Mouse (Mus musculus) midbrain, embryonic 16.5 days (tissue): ENCODE measurements around the gene Lax1. TPM values are rescaled to one million over a fixed set of nuclear protein-coding genes. Genes with fewer than 3 reads are reported as not detected.

Experiments
- ATAC-seq: fragments of 200-750 bp; cut with Nextera tagmentation; 2 replicates; pipeline ENCODE4 v1.8.0; 2017; ENCODE audit warnings: moderate TSS enrichment
- H3K27ac ChIP-seq: fragments of 300-500 bp; sonication (generic); 2 replicates; pipeline ENCODE4 v1.5.1; 2014; ENCODE audit warnings: mild to moderate bottlenecking, low read length, mixed read lengths
- H3K27me3 ChIP-seq: fragments of 300-500 bp; sonication (generic); 2 replicates; pipeline ENCODE4 v1.6.1; 2014; ENCODE audit warnings: low read depth, low read length, mixed read lengths; ENCODE audit not compliant: control insufficient read depth, insufficient read depth
- H3K36me3 ChIP-seq: fragments of 300-500 bp; sonication (generic); 2 replicates; pipeline ENCODE4 v1.6.1; 2014; ENCODE audit warnings: mild to moderate bottlenecking, low read length, moderate library complexity, mixed read lengths; ENCODE audit not compliant: control insufficient read depth, insufficient read depth
- H3K4me1 ChIP-seq: fragments of 300-500 bp; sonication (generic); 2 replicates; pipeline ENCODE4 v1.6.1; 2014; ENCODE audit warnings: mild to moderate bottlenecking, low read length, mixed read lengths; ENCODE audit not compliant: control insufficient read depth, insufficient read depth
- H3K4me2 ChIP-seq: fragments of 300-500 bp; sonication (generic); 2 replicates; pipeline ENCODE4 v1.6.1; 2014; ENCODE audit warnings: mild to moderate bottlenecking, low read length, mixed read lengths
- H3K4me3 ChIP-seq: fragments of 300-500 bp; sonication (generic); 2 replicates; pipeline ENCODE4 v1.5.1; 2014; ENCODE audit warnings: low read depth, mild to moderate bottlenecking, low read length, moderate library complexity, mixed read lengths
- H3K9ac ChIP-seq: fragments of 300-500 bp; sonication (generic); 2 replicates; pipeline ENCODE4 v1.6.1; 2014; ENCODE audit warnings: low read depth, low read length, mixed read lengths
- H3K9me3 ChIP-seq: fragments of 300-500 bp; sonication (generic); replicated peaks from 2 replicates; pipeline ENCODE4 v1.6.1; 2014; ENCODE audit warnings: mild to moderate bottlenecking, low read length, mixed read lengths; ENCODE audit not compliant: control insufficient read depth, poor library complexity, severe bottlenecking
- WGBS: fragments of 180-500 bp; shearing (Covaris S2); extraction: QIAGEN DNeasy Blood & Tissue Kit; methylation state at CpG from one replicate; pipeline ENCODE4 v1.1.7; 2014; 5-methylcytosine and 5-hydroxymethylcytosine counted together
- polyA plus RNA-seq: library from polyadenylated mRNA; unstranded; fragments of >200 nt; fragmentation: Nextera tagmentation; extraction: Ambion mirVana; gene quantifications from 2 replicates; pipeline ENCODE4 v1.2.1, GENCODE M21; 2015

Gene Lax1
- 0.08 TPM in 1 of 2 replicates, not detected in the other for polyA plus RNA-seq

DNA sequence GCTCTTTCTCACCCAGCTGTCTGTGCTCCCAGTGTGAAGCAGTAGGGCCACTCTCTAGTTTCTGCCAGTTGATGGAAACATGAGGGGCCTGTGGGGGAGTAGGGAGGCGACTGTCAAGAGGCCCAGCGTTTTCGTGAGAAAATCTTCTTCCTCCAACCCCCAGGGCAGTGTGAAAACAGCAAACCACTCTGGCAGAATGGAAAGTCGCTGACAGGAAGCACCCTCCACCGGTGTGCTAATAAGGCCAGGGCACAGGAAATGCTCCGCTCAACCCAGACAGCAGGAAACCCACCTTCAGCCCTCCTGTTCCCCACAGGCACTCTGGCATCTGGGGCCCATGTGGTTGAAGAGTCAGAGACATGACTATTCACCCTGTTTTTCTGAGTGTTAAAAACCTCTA is at the start of gene Lax1:
Lax1 (minus strand) TSS at position 212 of the 400 bp plus-strand sequence.
- WGBS = 65% methylated on average over 6 of the region's 6 CpGs

GRCm38 (mm10) chr1:133736664-133737063 is 46.8 kb upstream of the Lax1 start:
- 66% methylated on average over 7 of the region's 7 CpGs for WGBS

More for the DNA sequence above, at the start of gene Lax1:
- H3K9ac ChIP-seq = no peak within 1 kb of the TSS
- no peaks in the 10 kb centered on the region for H3K9me3 ChIP-seq
- H3K4me1 ChIP-seq = no peaks in the 10 kb centered on the region
- ATAC-seq = no peak
- no peak within 1 kb of the TSS for H3K4me3 ChIP-seq
- H3K4me2 ChIP-seq = no peak within 1 kb of the TSS
- H3K36me3 ChIP-seq = no peaks in the 10 kb centered on the region
- H3K27ac ChIP-seq = no peak within 1 kb of the TSS
- H3K27me3 ChIP-seq = no peaks in the 10 kb centered on the region

GRCm38 (mm10) chr1:133735995-133736652 is 46.2 kb upstream of the Lax1 start:
- peaks cover 4% of the 10 kb centered on the region for H3K4me1 ChIP-seq
- 11% methylated on average over 17 of the region's 17 CpGs for WGBS
- ATAC-seq = peak; percentile 94
- H3K27ac ChIP-seq = 0 out of 2 replicates have a peak overlapping the region, but pooled peaks have one; percentile 37
- no peaks in the 10 kb centered on the region for H3K9me3 ChIP-seq
- H3K4me3 ChIP-seq = peak overlapping the region; percentile 50
- peak overlapping the region; percentile 77 for H3K9ac ChIP-seq
- no peaks in the 10 kb centered on the region for H3K27me3 ChIP-seq
- peak overlapping the region; percentile 62 for H3K4me2 ChIP-seq
- H3K36me3 ChIP-seq = no peaks in the 10 kb centered on the region

More at GRCm38 (mm10) chr1:133736664-133737063, 46.8 kb upstream of the Lax1 start:
- ATAC-seq = peak; percentile 56
- Histone ChIP-seq H3K9me3 (no peaks in the 10 kb centered on the region), H3K4me2 (no peak overlapping the region), H3K4me1 (peaks cover 4% of the 10 kb centered on the region), H3K27me3 (no peaks in the 10 kb centered on the region), H3K27ac (no peak overlapping the region), H3K4me3 (no peak overlapping the region), H3K9ac (peak overlapping the region; percentile 11; the same call in 1 of the 2 replicates), H3K36me3 (no peaks in the 10 kb centered on the region)

DNA sequence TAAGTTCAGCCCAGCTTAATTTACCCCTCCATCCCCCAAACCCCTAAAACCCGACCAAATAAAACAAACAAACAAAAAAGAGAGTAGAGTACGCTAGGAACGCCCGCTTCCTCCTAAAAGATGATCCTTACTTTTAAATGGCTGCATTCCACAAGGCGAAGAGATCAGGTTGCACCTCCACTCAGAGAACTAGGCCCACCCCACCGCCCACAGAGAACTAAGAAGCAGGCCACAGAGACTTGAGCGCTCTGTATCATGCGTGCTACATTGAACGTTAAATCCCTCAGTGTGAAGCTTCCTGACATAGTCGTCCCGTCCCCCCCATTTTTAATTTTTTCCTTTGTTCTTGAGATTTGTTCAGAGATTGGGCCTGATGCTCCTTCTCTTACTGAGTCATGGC is 42.9 kb upstream of the Lax1 start:
- WGBS = 63% methylated on average over 11 of the region's 11 CpGs
- H3K4me2 ChIP-seq = no peak overlapping the region
- no peak overlapping the region for H3K27ac ChIP-seq
- H3K4me1 ChIP-seq = peaks cover 4% of the 10 kb centered on the region
- H3K27me3 ChIP-seq = no peaks in the 10 kb centered on the region
- H3K36me3 ChIP-seq = peaks cover 8% of the 10 kb centered on the region; the same call in 1 of the 2 replicates
- no peak overlapping the region for H3K4me3 ChIP-seq
- no peaks in the 10 kb centered on the region for H3K9me3 ChIP-seq
- ATAC-seq = no peak
- no peak overlapping the region for H3K9ac ChIP-seq

GRCm38 (mm10) chr1:133728339-133728738 is 38.4 kb upstream of the Lax1 start:
- no peak overlapping the region for H3K4me3 ChIP-seq
- peaks cover 11% of the 10 kb centered on the region; the same call in 1 of the 2 replicates for H3K36me3 ChIP-seq
- no peak overlapping the region for H3K9ac ChIP-seq
- H3K4me1 ChIP-seq = no peaks in the 10 kb centered on the region
- no peak for ATAC-seq
- H3K27me3 ChIP-seq = no peaks in the 10 kb centered on the region
- H3K27ac ChIP-seq = no peak overlapping the region
- 85% methylated on average over 6 of the region's 7 CpGs for WGBS
- no peaks in the 10 kb centered on the region for H3K9me3 ChIP-seq
- no peak overlapping the region for H3K4me2 ChIP-seq

DNA sequence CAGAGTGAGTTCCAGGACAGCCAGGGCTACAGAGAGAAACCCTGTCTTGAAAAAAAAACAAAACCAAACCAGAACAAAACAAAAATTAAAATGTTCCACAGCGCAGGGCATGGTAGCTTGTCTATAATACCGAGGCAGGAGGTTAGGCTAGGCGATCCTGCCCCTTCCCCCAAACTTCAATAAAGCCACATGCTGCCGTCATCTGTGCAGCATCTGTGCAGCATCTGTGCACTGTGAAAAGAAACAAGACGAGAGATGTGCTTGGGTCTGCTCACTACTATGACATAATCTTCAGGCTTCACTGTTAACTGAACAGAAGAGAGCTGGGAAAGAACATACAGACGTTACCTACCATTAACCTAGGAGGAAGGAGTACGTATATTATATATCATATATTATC is 30.4 kb upstream of the Lax1 start:
- ATAC-seq = no peak
- WGBS = 85% methylated on average over 7 of the region's 7 CpGs
- H3K4me2 ChIP-seq = no peak overlapping the region
- H3K27me3 ChIP-seq = no peaks in the 10 kb centered on the region
- H3K27ac ChIP-seq = no peak overlapping the region
- H3K9ac ChIP-seq = no peak overlapping the region
- no peak overlapping the region for H3K4me3 ChIP-seq
- no peaks in the 10 kb centered on the region for H3K9me3 ChIP-seq
- no peaks in the 10 kb centered on the region for H3K4me1 ChIP-seq
- H3K36me3 ChIP-seq = peaks cover 4% of the 10 kb centered on the region; the same call in 1 of the 2 replicates

DNA sequence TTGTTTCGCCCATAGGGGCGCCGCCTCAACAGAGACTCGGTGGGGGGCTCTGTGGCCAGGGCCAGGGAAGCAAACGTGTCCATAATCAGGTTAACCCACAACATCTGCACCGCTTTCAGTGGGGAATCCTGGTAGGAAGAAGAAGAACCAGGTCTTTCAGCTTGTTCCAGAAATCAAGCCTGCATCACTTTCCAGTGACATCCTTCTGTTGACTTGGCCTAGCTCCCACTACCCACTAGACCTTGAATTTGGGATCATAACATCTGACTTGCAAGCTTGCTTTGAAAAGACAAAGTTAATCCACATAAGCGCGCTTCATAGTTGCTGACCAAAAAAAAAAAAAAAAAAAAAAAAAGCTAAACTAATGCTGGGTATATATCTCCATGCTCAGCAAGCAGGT is 28.9 kb upstream of the Lax1 start:
- no peak overlapping the region for H3K4me3 ChIP-seq
- no peaks in the 10 kb centered on the region for H3K9me3 ChIP-seq
- H3K27ac ChIP-seq = no peak overlapping the region
- no peak overlapping the region for H3K4me2 ChIP-seq
- H3K9ac ChIP-seq = no peak overlapping the region
- no peaks in the 10 kb centered on the region for H3K4me1 ChIP-seq
- peaks cover 7% of the 10 kb centered on the region; the same call in 1 of the 2 replicates for H3K36me3 ChIP-seq
- 88% methylated on average over 8 of the region's 8 CpGs for WGBS
- ATAC-seq = no peak
- H3K27me3 ChIP-seq = no peaks in the 10 kb centered on the region; the same call in 1 of the 2 replicates

GRCm38 (mm10) chr1:133718296-133718695 is 28.4 kb upstream of the Lax1 start:
- no peak overlapping the region for H3K4me2 ChIP-seq
- no peak overlapping the region for H3K27ac ChIP-seq
- no peaks in the 10 kb centered on the region for H3K9me3 ChIP-seq
- no peaks in the 10 kb centered on the region for H3K4me1 ChIP-seq
- 82% methylated on average over 3 of the region's 3 CpGs for WGBS
- peaks cover 7% of the 10 kb centered on the region; the same call in 1 of the 2 replicates for H3K36me3 ChIP-seq
- no peaks in the 10 kb centered on the region; the same call in 1 of the 2 replicates for H3K27me3 ChIP-seq
- ATAC-seq = no peak
- no peak overlapping the region for H3K4me3 ChIP-seq
- no peak overlapping the region for H3K9ac ChIP-seq

DNA sequence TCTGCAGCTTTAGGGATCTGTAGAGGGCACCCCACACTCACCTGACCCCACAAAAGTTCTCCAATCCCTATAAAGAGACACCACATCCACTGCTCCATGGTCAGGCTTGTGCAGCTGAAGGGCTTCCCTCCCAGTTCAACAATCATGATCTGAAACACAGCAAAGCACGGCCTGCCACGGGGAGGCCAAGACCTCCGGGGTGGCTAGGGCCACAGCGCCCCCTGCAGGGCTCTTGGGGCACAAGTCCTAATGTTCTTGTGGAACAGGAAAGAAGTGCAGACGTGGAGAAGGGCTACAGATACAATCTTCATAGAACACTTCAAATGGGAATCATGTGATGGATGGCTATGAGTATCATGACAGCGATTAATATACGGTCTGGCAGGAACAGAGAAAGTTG is 26.6 kb upstream of the Lax1 start:
- no peak overlapping the region for H3K9ac ChIP-seq
- H3K27ac ChIP-seq = no peak overlapping the region
- no peak for ATAC-seq
- no peak overlapping the region for H3K4me2 ChIP-seq
- no peaks in the 10 kb centered on the region for H3K9me3 ChIP-seq
- H3K4me3 ChIP-seq = no peak overlapping the region
- peaks cover 7% of the 10 kb centered on the region; the same call in 1 of the 2 replicates for H3K36me3 ChIP-seq
- 31% methylated on average over 7 of the region's 7 CpGs for WGBS
- H3K4me1 ChIP-seq = no peaks in the 10 kb centered on the region
- H3K27me3 ChIP-seq = no peaks in the 10 kb centered on the region; the same call in 1 of the 2 replicates
